Mouse (Mus musculus): ENCODE data around the gene Timm50.

DNA sequence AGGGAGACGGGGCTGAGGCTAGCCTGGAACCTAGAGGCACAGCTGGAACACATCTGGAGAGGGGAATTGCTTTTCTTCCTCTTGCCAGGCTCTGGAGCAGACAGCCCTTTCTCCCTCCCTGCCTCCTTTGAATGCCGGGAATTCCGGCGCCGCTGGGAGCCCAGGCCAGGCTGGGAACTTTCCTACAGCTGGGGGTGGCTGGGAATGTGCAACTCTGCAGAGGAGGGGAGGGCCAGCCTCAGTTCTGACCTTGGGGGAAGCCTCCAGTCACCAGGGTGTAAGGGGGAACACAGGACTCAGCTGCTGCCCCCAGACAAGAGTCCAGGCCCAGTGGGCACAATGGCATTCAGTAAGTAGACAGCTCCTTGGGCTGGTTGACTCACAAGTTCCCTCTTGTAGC lies 45.1 kb upstream of the Timm50 start:
- TF ChIP-seq CTCF (IDR thresholded peaks at IDR 0.05; ENCODE audit: insufficient read depth, low read depth, low read length): no peak
- TF ChIP-seq POLR2A (IDR thresholded peaks at IDR 0.05; ENCODE audit: insufficient read depth, low read depth, low read length): no peak

Measured in olfactory bulb, adult 2 months (tissue).